Mouse (Mus musculus) regulatory T cell (primary cell): ENCODE results near the gene Rps7.

Experiments used
- in situ Hi-C: fragments of 300-600 bp; cut with MboI, MseI; formaldehyde crosslinking; loops from one replicate; pipeline ENCODE4 v1.15.1; 2025; ENCODE audit warnings: high pct_unique_total_duplicates

The Rps7 gene

GRCm38 (mm10) chr12:28617297-28617696, 18.5 kb downstream of the Rps7 start:
- in situ Hi-C loops = no loop called here

DNA sequence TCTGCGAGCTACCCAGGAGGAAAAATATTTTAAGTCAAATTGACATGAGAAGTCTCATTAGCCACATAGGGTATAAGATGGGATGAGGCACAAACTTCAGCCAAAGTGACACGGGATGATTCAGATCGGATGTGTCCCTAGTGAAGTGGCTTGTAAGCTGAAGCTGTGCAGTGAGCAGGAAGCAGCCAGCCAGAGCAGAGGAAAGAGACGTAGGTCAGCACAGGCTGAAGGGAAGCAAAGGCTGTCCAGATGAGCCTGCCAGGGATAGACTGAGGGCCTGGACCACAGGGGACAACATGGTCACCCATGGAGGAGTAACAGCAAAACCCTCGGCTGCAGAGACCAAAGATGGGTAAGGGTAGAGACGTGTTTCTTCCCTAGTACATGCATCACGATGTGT, 21.4 kb downstream of the Rps7 start:
- in situ Hi-C loops = no loop called here

DNA sequence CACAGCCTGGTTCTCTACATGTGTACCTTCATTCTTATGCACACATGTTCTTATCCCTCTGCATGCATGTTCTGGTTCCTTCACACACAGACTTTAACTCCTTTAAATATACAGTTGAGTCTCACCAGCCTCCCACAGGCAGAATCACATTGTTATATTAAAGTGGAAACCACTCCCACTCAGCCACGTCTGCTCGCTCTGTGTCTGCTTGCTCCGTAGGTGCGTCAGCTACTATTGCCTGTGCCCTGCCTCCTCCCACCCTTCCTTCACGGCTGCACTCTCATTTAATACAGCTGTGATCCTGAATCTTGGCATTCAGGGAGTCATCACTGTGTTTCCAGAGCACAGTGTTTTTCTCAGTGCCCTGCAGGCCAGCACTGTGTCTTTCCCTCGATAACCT, 23.4 kb downstream of the Rps7 start:
- in situ Hi-C loops = no loop called here

- in situ Hi-C loops = no loop called here
Observed at GRCm38 (mm10) chr12:28607546-28608305, 28.0 kb downstream of the Rps7 start.

DNA sequence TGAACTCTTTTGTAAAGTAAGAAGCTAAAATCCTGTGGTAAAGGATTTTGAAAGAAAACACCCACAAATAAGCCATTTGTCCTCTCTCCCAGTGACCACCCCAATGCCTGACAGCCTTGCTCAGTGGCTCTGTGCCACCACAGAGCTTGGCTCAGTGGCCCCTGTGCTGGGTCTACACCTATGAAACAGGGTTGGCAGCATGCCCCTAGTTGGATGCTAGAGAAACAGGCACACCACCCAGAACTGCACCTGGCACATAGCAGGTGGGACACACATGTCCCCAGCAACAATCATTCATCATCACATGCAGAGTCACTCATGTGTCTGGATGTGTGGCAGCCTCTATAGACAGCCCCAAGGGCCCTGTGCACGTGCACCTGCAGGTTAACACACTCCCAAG, 32.3 kb downstream of the Rps7 start:
- in situ Hi-C loops = no loop called here

- in situ Hi-C loops = no loop called here
Observed at GRCm38 (mm10) chr12:28602259-28602658, 33.5 kb downstream of the Rps7 start.

GRCm38 (mm10) chr12:28598526-28598991, 37.2 kb downstream of the Rps7 start:
- in situ Hi-C loops = loop anchor here (25.0 kb wide), 2 partner anchors 714 to 1289 kb away; no protein-coding TSS in a partner anchor

GRCm38 (mm10) chr12:28598110-28598509, 37.6 kb downstream of the Rps7 start:
- in situ Hi-C loops = loop anchor here (25.0 kb wide), 2 partner anchors 714 to 1289 kb away; no protein-coding TSS in a partner anchor

DNA sequence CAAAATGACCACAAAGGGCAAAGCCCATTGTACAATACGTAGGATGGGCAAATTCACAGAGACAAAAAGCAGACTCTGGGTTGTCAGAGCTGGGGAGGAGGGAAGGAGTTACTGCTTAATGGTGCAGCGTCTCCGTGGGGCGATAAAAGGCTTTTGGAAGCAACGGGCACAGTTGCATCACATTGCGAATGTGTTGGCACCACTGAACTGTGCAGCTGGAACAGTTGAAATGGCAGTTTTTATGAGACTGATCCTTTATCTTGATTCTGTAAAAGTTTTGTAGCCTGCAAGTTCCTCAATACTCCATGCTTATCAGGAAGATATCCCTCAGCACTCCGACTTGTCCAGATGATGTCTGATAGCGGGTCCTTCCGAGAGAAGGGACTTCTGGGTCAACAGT, 38.1 kb downstream of the Rps7 start:
- in situ Hi-C loops = loop anchor here (25.0 kb wide), 2 partner anchors 715 to 1290 kb away; no protein-coding TSS in a partner anchor

GRCm38 (mm10) chr12:28596851-28597250, 38.9 kb downstream of the Rps7 start:
- in situ Hi-C loops = loop anchor here (25.0 kb wide), 2 partner anchors 715 to 1290 kb away; no protein-coding TSS in a partner anchor

DNA sequence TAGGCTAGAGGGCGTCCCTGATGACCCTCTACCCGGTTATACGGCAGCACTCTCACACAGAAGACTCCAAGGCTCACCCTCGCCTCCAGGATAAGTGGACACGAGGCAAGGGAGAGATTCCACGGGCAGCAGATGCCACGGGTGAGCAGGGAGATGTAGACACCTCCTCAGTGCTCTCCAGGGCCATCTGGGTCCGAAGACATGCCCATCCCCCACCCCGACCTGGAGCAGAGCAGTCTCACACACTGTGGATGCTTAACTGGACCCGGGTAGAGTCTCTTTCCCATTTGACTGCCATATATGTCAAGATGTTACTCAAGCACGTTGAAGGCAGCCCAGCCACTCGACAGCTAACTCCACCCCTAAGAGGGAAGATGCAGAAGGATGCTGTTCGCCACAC, 45.3 kb downstream of the Rps7 start:
- in situ Hi-C loops = loop anchor here (25.0 kb wide), 2 partner anchors 722 to 1297 kb away; no protein-coding TSS in a partner anchor

DNA sequence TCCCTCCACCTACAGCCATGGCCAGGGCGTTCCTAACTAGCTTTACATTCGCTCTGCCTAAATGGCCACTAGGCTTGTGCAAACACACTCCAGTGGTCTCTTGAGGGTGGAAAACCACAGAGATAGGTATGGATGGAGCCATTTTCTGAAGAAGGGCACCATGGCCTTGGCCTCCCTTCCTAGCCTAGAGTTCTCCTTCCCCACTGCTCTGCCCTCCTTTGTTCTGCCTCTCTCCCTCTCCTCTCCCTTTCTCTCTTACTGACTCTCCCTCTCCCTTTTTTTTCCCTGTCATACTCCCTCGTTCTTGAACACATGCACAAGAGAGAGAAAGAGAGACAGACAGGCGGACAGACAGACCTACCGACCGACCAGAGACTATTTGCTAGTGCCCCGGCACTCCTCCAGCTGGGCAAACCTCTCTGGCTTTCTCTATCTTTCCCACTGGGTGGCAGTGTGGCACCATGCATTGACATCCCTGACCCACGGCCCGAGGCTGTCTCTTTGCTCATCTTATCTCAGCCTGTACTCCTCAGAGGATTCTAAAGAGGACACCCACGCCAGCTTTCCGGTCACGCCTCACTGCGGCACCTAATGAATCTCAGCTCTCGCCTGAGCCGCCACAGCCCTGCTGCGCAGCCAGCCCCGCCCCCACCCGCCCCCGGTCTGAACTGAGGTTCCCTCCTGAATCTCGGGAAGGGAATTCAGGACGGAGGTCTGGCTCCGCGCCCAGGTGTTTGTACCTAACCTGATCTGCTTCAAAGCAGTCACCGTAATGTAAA, 46.5 kb downstream of the Rps7 start:
- in situ Hi-C loops = loop anchor here (10.0 to 25.0 kb wide), 3 partner anchors 723 to 1986 kb away; no protein-coding TSS in a partner anchor

DNA sequence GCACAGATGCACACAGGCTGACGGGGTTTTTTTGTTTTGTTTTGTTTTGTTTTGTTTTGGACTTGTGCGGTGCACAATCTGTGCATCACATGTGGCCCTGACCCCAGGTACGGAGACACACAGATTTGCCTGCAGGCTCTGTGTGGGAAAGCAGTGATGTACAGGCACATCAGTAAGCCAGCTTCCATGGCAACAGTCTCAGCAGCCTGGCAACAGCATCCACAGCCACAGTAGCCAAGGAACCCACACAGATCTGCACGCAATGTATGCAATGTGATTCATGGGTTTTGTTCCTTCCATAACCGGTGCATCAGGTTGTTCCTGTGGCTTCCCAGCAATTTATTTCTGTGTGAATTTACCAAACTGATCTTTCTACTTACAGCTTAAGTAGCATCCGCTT, 47.8 kb downstream of the Rps7 start:
- in situ Hi-C loops = loop anchor here (10.0 to 25.0 kb wide), 3 partner anchors 724 to 1987 kb away; no protein-coding TSS in a partner anchor

DNA sequence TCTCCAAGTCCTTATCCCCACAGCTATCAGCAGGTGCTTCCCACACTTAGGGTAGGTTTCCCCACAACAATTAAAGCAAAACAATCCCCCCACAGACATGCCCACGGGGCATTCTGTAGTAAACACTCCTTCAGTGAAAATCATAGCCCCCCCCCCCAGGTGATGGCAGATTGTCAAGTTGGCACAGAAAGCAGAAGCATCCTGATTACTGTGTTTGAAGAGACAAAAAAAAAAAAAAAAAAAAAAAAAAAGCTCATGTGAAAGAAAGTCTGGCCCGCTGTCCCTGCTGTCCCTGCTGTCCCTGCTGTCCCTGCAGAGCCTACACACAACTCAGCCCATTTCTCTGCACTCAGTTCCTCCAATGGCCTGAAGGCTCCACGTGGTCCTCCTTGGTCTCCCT, 51.7 kb downstream of the Rps7 start:
- in situ Hi-C loops = loop anchor here (10.0 to 25.0 kb wide), 3 partner anchors 728 to 1991 kb away; no protein-coding TSS in a partner anchor

GRCm38 (mm10) chr12:28582423-28582822, 53.3 kb downstream of the Rps7 start, which contains the start of gene Allc:
Gene Allc (minus strand): TSS chr12:28582523.
- in situ Hi-C loops = loop anchor here (10.0 to 25.0 kb wide), 3 partner anchors 730 to 1992 kb away; no protein-coding TSS in a partner anchor
